Mouse (Mus musculus) ES-E14 (cell line): ENCODE measurements at regions not wholly inside any gene's neighbourhood (a gene's known extent, or its start where the extent isn't known, plus 50 kb on each side); places are given as distances from the start of the nearest gene placed in this dataset.
A peak's percentile ranks its signal among the peaks of the same experiment; 100 is the strongest.

Source experiments
- CHD2 ChIP-seq: IDR thresholded peaks from 2 replicates; pipeline ENCODE4 v1.6.1; 2014; ENCODE audit warnings: mild to moderate bottlenecking, low read depth, low read length, inconsistent platforms
- HCFC1 ChIP-seq: IDR thresholded peaks from 2 replicates; pipeline ENCODE4 v1.6.1; 2012; ENCODE audit warnings: low read length, inconsistent platforms, borderline replicate concordance; ENCODE audit not compliant: insufficient read depth
- MAFK ChIP-seq: IDR thresholded peaks from 2 replicates; pipeline ENCODE4 v1.6.1; 2014; ENCODE audit warnings: mild to moderate bottlenecking, low read depth, low read length, inconsistent platforms; ENCODE audit not compliant: insufficient read depth
- ZC3H11A ChIP-seq: IDR thresholded peaks from 2 replicates; pipeline ENCODE4 v1.6.1; 2012; ENCODE audit warnings: low read depth, mild to moderate bottlenecking, inconsistent platforms, low read length, borderline replicate concordance
- ZNF384 ChIP-seq: IDR thresholded peaks from 2 replicates; pipeline ENCODE4 v1.6.1; 2012; ENCODE audit warnings: low read depth, low read length, inconsistent platforms

GRCm38 (mm10) chr15:6238133-6238532 is 61.5 kb upstream of the Dab2 start:
- TF ChIP-seq ZC3H11A (peak; percentile 78; the same call in 1 of the 2 replicates), ZNF384 (no peak), HCFC1 (no peak), CHD2 (no peak), MAFK (no peak)
